Mouse (Mus musculus): ENCODE measurements around the gene Olfr794.

The Olfr794 gene

GRCm38 (mm10) chr10:129567355-129567754 lies at the start of gene Olfr794:
TSS of gene Olfr794 (plus strand) at chr10:129567655.
- no peak for DNase-seq (ENCODE audit: low read depth, low spot score)

GRCm38 (mm10) chr10:129521492-129521891 lies 46.0 kb upstream of the Olfr794 start, which contains the start of gene Olfr791:
TSS of gene Olfr791 (plus strand) at chr10:129521792.
- DNase-seq (ENCODE audit: low read depth, low spot score) = no peak

- no peak for DNase-seq (ENCODE audit: low read depth, low spot score)
Measured at GRCm38 (mm10) chr10:129538862-129539261, 28.6 kb upstream of the Olfr794 start, which contains the start of gene Olfr792. TSS of gene Olfr792 (plus strand) at chr10:129539162.

GRCm38 (mm10) chr10:129549354-129549753 lies 18.1 kb upstream of the Olfr794 start:
- DNase-seq (ENCODE audit: low read depth, low spot score) = no peak

GRCm38 (mm10) chr10:129577066-129577465 lies 9.6 kb downstream of the Olfr794 start:
- DNase-seq (ENCODE audit: low read depth, low spot score) = no peak

GRCm38 (mm10) chr10:129612470-129612869 lies 45.0 kb downstream of the Olfr794 start, which contains the start of gene Olfr796:
TSS of gene Olfr796 (minus strand) at chr10:129612570.
- DNase-seq (ENCODE audit: low read depth, low spot score) = no peak

- DNase-seq (ENCODE audit: low read depth, low spot score) = no peak
Measured at GRCm38 (mm10) chr10:129621724-129622123, 54.3 kb downstream of the Olfr794 start.
